Mouse (Mus musculus): ENCODE results near the gene Atrnl1. TPM values are rescaled to one million over a fixed set of nuclear protein-coding genes. Genes with fewer than 3 reads are reported as not detected.

The Atrnl1 gene
- polyA plus RNA-seq, 1 experiment from 2014 or later: 8.1 TPM

DNA sequence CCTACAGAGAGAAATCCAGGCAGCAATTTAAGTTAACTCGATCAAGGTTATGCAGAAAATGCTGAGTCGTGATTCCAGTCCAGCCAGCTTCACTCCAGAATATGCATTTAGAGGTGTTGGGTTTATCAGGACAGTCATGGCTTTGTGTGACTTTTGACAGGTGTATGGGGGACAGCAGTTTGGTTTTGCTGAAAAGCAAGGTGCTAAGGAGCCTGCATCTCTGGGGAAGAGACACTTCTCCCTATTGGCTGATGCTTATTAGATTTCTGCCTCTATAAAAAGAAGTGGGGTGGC, 1.3 kb downstream of the Atrnl1 start:
- no peaks in the 10 kb centered on the region for H3K36me3 ChIP-seq
- no peak overlapping the region for H3K27ac ChIP-seq (replicated peaks)
- 13% methylated on average over 2 of the region's 2 CpGs for WGBS

DNA sequence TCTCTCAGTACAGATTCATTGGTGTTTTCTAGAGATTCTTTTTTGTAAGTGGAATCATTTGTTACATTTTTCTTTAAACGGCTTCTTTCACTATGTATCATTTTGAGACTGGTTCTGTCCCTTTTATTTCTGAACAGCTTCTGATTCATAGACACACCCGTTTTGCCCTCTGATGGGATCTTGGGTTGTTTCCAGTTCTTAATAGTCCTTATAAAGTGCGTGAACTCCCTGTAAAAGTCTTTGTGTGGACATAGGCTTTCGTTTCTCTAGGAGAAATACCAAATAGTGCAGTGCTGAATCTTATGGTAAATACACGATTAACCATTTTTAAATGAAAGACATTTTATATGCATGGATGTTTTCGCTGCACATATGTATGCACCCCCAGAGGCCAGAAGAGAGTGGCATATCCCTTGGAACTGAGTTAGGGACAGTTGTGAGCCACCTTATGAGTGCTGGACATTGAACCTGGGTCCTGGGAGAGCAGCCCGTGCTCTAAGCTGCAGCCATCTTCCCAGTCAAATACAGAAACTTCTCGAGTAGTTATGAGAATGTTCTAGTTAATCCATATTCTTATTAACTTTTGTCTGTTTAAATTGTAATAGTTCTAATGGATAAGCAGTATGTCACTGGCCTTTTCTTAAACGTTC, 5.3 kb downstream of the Atrnl1 start:
- Histone ChIP-seq H3K4me1 (replicated peaks) (peaks cover 33% of the 10 kb centered on the region), H3K4me3 (no peak overlapping the region), H3K9ac (no peak overlapping the region), H3K4me2 (no peak overlapping the region), H3K27ac (replicated peaks) (no peak overlapping the region), H3K36me3 (no peaks in the 10 kb centered on the region), H3K27me3 (no peaks in the 10 kb centered on the region), H3K9me3 (no peaks in the 10 kb centered on the region)
- ATAC-seq (ENCODE audit: low read depth): no peak
- 82% methylated on average over 9 of the region's 9 CpGs for WGBS

More for the DNA sequence above, 1.3 kb downstream of the Atrnl1 start:
- Histone ChIP-seq H3K27me3 (no peaks in the 10 kb centered on the region), H3K9me3 (no peaks in the 10 kb centered on the region), H3K4me1 (replicated peaks) (peaks cover 34% of the 10 kb centered on the region), H3K4me3 (peak overlapping the region; percentile 90), H3K4me2 (peak overlapping the region; percentile 86), H3K9ac (peak overlapping the region; percentile 94)
- ATAC-seq (ENCODE audit: low read depth): no peak

DNA sequence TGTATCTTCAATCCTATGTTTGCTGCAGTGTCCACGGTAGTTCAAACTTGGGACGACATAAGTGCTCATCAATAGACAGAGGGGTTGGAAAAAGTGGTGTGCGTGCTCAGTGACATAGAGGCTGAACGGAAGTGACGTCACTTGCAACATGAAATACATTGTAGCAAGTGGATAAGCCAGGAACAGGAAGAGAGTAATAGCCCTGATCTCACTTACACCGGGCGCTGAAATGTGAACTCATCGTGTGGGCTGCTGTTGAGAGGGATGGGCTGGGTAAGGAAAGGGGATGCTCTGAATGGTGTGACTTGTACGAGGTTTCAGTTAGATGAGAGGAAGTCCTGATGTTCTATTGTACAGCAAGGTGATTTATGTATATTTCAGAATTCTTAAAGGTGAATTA, 8.3 kb downstream of the Atrnl1 start:
- no peaks in the 10 kb centered on the region for H3K9me3 ChIP-seq
- no peak overlapping the region for H3K4me2 ChIP-seq
- 84% methylated on average over 9 of the region's 9 CpGs for WGBS
- H3K27me3 ChIP-seq: no peaks in the 10 kb centered on the region
- no peak overlapping the region for H3K4me3 ChIP-seq
- H3K27ac ChIP-seq (replicated peaks): no peak overlapping the region
- ATAC-seq (ENCODE audit: low read depth): no peak
- no peak overlapping the region for H3K9ac ChIP-seq
- H3K4me1 ChIP-seq (replicated peaks): peaks cover 8% of the 10 kb centered on the region; the same call in 1 of the 2 replicates
- no peaks in the 10 kb centered on the region for H3K36me3 ChIP-seq

GRCm38 (mm10) chr19:57621814-57622213, 11.0 kb downstream of the Atrnl1 start:
- no peak for ATAC-seq (ENCODE audit: low read depth)
- no peaks in the 10 kb centered on the region for H3K27me3 ChIP-seq
- no peak overlapping the region for H3K4me2 ChIP-seq
- no peak overlapping the region for H3K4me3 ChIP-seq
- no peak overlapping the region for H3K27ac ChIP-seq (replicated peaks)
- H3K4me1 ChIP-seq (replicated peaks): peaks cover 16% of the 10 kb centered on the region
- WGBS: 90% methylated on average over 19 of the region's 19 CpGs
- H3K9ac ChIP-seq: no peak overlapping the region
- H3K9me3 ChIP-seq: no peaks in the 10 kb centered on the region
- no peaks in the 10 kb centered on the region for H3K36me3 ChIP-seq

DNA sequence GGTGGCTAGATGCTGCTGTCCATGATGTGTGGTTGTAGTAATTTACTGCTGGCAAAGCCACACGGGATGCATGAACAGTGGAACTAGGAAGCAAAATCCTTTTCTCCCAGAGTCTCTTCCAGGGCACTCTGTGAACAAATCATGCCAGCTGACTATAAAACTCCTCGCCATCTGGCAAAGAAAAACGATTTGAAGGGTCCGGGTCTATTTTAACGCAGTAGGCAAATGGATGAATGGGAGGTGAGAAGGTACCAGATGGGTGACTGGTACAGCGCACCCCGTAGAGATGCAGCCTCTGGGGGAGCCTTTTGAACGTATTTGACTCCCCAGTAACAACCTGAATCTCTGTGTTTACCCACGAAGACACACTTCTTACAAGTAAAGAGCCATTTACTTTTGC, 14.9 kb downstream of the Atrnl1 start:
- no peaks in the 10 kb centered on the region for H3K9me3 ChIP-seq
- peak overlapping the region; percentile 63 for H3K27ac ChIP-seq (replicated peaks)
- no peak overlapping the region for H3K4me3 ChIP-seq
- no peak overlapping the region for H3K9ac ChIP-seq
- H3K36me3 ChIP-seq: no peaks in the 10 kb centered on the region
- 52% methylated on average over 9 of the region's 9 CpGs for WGBS
- peak overlapping the region; percentile 20 for H3K4me2 ChIP-seq
- no peak for ATAC-seq (ENCODE audit: low read depth)
- no peaks in the 10 kb centered on the region for H3K27me3 ChIP-seq
- H3K4me1 ChIP-seq (replicated peaks): peaks cover 12% of the 10 kb centered on the region; the same call in 1 of the 2 replicates

DNA sequence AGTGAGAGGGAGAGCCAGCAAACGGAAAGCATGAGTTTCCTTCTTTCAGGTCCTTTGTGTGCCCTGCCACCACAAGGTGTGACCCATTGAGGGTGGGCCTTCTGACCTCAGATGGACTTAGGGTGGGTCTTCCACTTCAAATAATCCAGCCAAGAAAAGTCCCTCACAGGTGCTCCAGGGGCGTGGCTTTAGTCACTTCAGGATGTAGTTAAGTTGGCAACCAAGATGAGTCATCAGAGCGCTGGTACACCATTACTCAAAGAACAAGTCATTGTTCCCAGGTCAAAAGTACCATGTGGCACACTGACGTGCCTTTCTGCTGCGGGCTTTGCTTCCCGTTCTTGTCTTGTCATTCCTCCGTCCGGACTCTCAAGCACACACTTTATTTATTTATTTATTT, 16.4 kb downstream of the Atrnl1 start:
- Histone ChIP-seq H3K4me3 (no peak overlapping the region), H3K36me3 (no peaks in the 10 kb centered on the region), H3K9me3 (no peaks in the 10 kb centered on the region), H3K4me1 (replicated peaks) (peaks cover 12% of the 10 kb centered on the region; the same call in 1 of the 2 replicates), H3K27me3 (no peaks in the 10 kb centered on the region), H3K27ac (replicated peaks) (no peak overlapping the region), H3K4me2 (no peak overlapping the region), H3K9ac (no peak overlapping the region)
- 95% methylated on average over 8 of the region's 8 CpGs for WGBS
- ATAC-seq (ENCODE audit: low read depth): no peak

DNA sequence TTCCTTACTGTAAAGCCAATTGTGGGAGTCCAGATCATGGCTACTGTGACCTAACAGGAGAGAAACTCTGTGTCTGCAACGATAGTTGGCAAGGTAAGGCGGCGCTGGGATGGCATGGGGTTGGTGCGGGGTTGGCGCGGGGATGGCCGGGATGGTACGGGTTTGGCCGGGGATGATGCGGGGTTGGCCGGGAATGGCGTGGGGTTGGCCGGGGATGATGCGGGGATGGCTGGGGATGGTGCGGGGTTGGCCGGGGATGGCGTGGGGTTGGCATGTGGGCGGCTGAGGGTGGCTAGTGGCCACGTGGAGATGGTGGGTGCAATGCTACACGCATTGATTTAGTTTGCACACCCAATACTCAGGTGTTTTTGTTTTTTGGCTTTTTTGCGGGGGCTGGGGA, 31.7 kb downstream of the Atrnl1 start:
- Histone ChIP-seq H3K27me3 (no peaks in the 10 kb centered on the region), H3K4me1 (replicated peaks) (0 out of 2 replicates have a peak, but pooled peaks cover 1% of the 10 kb centered on the region), H3K4me3 (no peak overlapping the region), H3K4me2 (no peak overlapping the region), H3K36me3 (0 out of 2 replicates have a peak, but pooled peaks cover 4% of the 10 kb centered on the region), H3K27ac (replicated peaks) (no peak overlapping the region), H3K9me3 (no peaks in the 10 kb centered on the region), H3K9ac (no peak overlapping the region)
- WGBS: 94% methylated on average over 21 of the region's 21 CpGs
- ATAC-seq (ENCODE audit: low read depth): no peak

GRCm38 (mm10) chr19:57642980-57643379, 32.1 kb downstream of the Atrnl1 start:
- Histone ChIP-seq H3K9ac (no peak overlapping the region), H3K4me3 (no peak overlapping the region), H3K27ac (replicated peaks) (no peak overlapping the region), H3K4me1 (replicated peaks) (0 out of 2 replicates have a peak, but pooled peaks cover 5% of the 10 kb centered on the region), H3K36me3 (0 out of 2 replicates have a peak, but pooled peaks cover 4% of the 10 kb centered on the region), H3K9me3 (no peaks in the 10 kb centered on the region), H3K27me3 (no peaks in the 10 kb centered on the region), H3K4me2 (no peak overlapping the region)
- 78% methylated on average over 2 of the region's 2 CpGs for WGBS
- ATAC-seq (ENCODE audit: low read depth): no peak

DNA sequence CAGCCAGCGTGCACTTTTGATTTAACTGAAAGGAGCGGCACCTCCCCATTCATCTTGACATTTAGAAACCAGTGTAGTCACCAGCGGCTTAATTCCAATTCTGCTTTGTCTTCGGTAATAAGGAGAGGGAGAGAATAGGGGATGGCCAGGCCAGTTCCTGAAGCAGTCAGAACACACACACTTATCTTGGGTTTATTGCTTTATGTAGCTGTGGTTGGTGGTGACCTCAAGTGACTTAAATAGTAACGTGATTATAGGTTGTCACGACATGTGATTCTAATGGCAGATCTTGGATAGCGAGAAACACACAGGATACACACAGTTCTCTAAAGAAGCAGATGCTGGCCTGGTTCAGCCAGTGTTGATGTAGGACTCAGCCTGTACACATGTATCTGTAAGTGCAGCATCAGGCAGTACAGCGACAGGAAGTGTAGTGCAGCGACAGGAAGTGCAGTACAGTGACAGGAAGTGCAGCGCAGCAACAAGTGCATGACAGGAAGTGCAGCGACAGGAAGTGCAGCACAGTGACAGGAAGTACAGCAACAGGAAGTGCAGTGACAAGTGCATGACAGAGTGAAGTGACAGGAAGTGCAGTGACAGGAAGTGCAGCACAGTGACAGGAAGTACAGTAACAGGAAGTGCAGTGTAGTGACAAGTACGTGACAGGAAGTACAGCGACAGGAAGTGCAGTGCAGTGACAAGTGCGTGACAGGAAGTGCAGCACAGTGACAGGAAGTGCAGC, 37.5 kb downstream of the Atrnl1 start:
- Histone ChIP-seq H3K27ac (replicated peaks) (no peak overlapping the region), H3K4me3 (no peak overlapping the region), H3K27me3 (no peaks in the 10 kb centered on the region), H3K4me1 (replicated peaks) (0 out of 2 replicates have a peak, but pooled peaks cover 5% of the 10 kb centered on the region), H3K9ac (no peak overlapping the region), H3K9me3 (no peaks in the 10 kb centered on the region), H3K4me2 (no peak overlapping the region), H3K36me3 (0 out of 2 replicates have a peak, but pooled peaks cover 16% of the 10 kb centered on the region)
- 86% methylated on average over 14 of the region's 14 CpGs for WGBS
- no peak for ATAC-seq (ENCODE audit: low read depth)

DNA sequence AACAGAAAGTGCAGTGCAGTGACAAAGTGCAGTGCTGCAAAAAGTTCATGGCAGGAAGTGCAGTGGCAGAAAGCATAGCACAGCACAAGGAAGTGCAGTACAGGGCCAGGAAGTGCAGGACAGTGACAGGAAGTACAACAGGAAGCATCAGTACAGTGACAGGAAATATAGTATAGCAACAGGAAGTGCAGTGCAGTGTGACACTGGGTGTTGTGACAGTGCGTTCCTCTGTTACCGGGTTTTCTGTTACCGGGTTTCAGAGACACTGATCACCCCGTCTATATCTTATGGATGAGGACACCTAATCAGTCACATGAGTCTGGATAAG, 38.1 kb downstream of the Atrnl1 start:
- no peak for ATAC-seq (ENCODE audit: low read depth)
- 0 out of 2 replicates have a peak, but pooled peaks cover 5% of the 10 kb centered on the region for H3K4me1 ChIP-seq (replicated peaks)
- no peak overlapping the region for H3K27ac ChIP-seq (replicated peaks)
- H3K4me2 ChIP-seq: no peak overlapping the region
- 0 out of 2 replicates have a peak, but pooled peaks cover 16% of the 10 kb centered on the region for H3K36me3 ChIP-seq
- no peaks in the 10 kb centered on the region for H3K27me3 ChIP-seq
- no peak overlapping the region for H3K4me3 ChIP-seq
- no peak overlapping the region for H3K9ac ChIP-seq
- no peaks in the 10 kb centered on the region for H3K9me3 ChIP-seq
- 98% methylated on average over 4 of the region's 4 CpGs for WGBS

DNA sequence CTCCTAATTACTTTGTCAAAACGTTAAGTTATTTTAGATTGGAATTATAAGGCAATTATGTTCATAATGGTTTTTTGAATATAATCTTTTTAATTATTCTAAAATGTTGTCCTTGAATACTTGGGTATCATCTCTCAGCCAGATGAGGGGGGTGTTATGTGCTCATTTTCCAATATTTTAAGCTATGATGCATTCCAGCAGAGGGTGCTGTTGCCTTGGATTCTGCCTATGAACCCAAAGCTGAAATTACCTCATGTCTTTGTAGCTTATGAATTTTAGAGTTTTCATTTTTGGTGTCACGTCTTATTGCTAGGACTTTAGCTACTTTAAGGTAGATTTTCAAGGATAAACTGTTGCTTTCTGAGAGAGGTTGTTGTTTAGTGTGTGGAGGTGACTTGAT, 44.2 kb downstream of the Atrnl1 start:
- Histone ChIP-seq H3K9me3 (no peaks in the 10 kb centered on the region), H3K4me2 (no peak overlapping the region), H3K4me1 (replicated peaks) (no peaks in the 10 kb centered on the region), H3K9ac (no peak overlapping the region), H3K4me3 (no peak overlapping the region), H3K27ac (replicated peaks) (no peak overlapping the region), H3K27me3 (no peaks in the 10 kb centered on the region), H3K36me3 (peaks cover 21% of the 10 kb centered on the region)
- no peak for ATAC-seq (ENCODE audit: low read depth)
- 74% methylated on average over 2 of the region's 2 CpGs for WGBS

- peaks cover 21% of the 10 kb centered on the region for H3K36me3 ChIP-seq
- ATAC-seq (ENCODE audit: low read depth): no peak
- 91% methylated on average over 11 of the region's 11 CpGs for WGBS
- H3K9me3 ChIP-seq: no peaks in the 10 kb centered on the region
- H3K4me3 ChIP-seq: no peak overlapping the region
- H3K4me1 ChIP-seq (replicated peaks): no peaks in the 10 kb centered on the region
- H3K4me2 ChIP-seq: no peak overlapping the region
- no peak overlapping the region for H3K27ac ChIP-seq (replicated peaks)
- no peak overlapping the region for H3K9ac ChIP-seq
- no peaks in the 10 kb centered on the region for H3K27me3 ChIP-seq
Observed at GRCm38 (mm10) chr19:57655491-57655890, 44.7 kb downstream of the Atrnl1 start.

All from neural tube, embryonic 13.5 days (tissue).